Mouse (Mus musculus): ENCODE data around the gene Stx3.

- TF ChIP-seq CTCF (IDR thresholded peaks at IDR 0.05; ENCODE audit: borderline replicate concordance, insufficient read depth, low read depth, low read length) (no peak), POLR2A (IDR thresholded peaks at IDR 0.05; ENCODE audit: borderline replicate concordance, insufficient read depth, low read length) (no peak)
Observed at GRCm38 (mm10) chr19:11736455-11736854, 82.7 kb downstream of the Stx3 start.
